Mouse (Mus musculus) midbrain, embryonic 11.5 days (tissue): Measurements from ENCODE around the gene Paqr7. TPM values are rescaled to one million over a fixed set of nuclear protein-coding genes. Genes with fewer than 3 reads are reported as not detected.

Source experiments
- microRNA-seq: library from miRNA; unstranded; fragments of <30 nt; microRNA quantifications from one replicate; pipeline ENCODE4, GENCODE M21; 2017
- polyA plus RNA-seq: library from polyadenylated mRNA; unstranded; fragments of >200 nt; fragmentation: Nextera tagmentation; extraction: Ambion mirVana; gene quantifications from 2 replicates; pipeline ENCODE4 v1.2.1, GENCODE M21; 2014

Paqr7 gene
- polyA plus RNA-seq, 1 experiment from 2014 or later: 1.3 TPM

Small RNA genes lying within 50 kb of the gene (microRNA-seq; reads per million reads assigned to microRNA genes)
- 1.7 reads per million for gene Gm23634

Other genes starting within 250 kb of the Paqr7 start
- gene Gm30191, start 249.8 kb upstream of the Paqr7 start, polyA plus RNA-seq: 0.22 TPM in 1 of 2 replicates, not detected in the other
- gene Grrp1, start 242.6 kb upstream of the Paqr7 start, polyA plus RNA-seq: 4.2 and 5.1 TPM in 2 replicates
- 24.5 and 28.8 TPM in 2 replicates for gene Pdik1l, start 208.8 kb upstream of the Paqr7 start, polyA plus RNA-seq
- gene Trim63, start 181.6 kb upstream of the Paqr7 start, polyA plus RNA-seq: 0.11 TPM in 1 of 2 replicates, not detected in the other
- not detected in 2 replicates for gene Slc30a2, start 153.5 kb upstream of the Paqr7 start, polyA plus RNA-seq
- gene Extl1, start 112.8 kb upstream of the Paqr7 start, polyA plus RNA-seq: 0.06 and 0.11 TPM in 2 replicates
- 8.8 and 10.0 TPM in 2 replicates for gene Pafah2, start 100.4 kb upstream of the Paqr7 start, polyA plus RNA-seq
- 4,454 and 4,703 TPM in 2 replicates for gene Stmn1, start 28.4 kb upstream of the Paqr7 start, polyA plus RNA-seq
- 7.8 and 7.9 TPM in 2 replicates for gene Aunip, start 14.3 kb downstream of the Paqr7 start, polyA plus RNA-seq
- 132 and 140 TPM in 2 replicates for gene Mtfr1l, start 38.7 kb downstream of the Paqr7 start, polyA plus RNA-seq
- 19.1 and 24.6 TPM in 2 replicates for gene Selenon, start 55.5 kb downstream of the Paqr7 start, polyA plus RNA-seq
- gene Man1c1, start 207.6 kb downstream of the Paqr7 start, polyA plus RNA-seq: 3.1 and 3.2 TPM in 2 replicates